Mouse (Mus musculus) midbrain, embryonic 11.5 days (tissue): ENCODE measurements around the gene Arid4b. TPM values are rescaled to one million over a fixed set of nuclear protein-coding genes. Genes with fewer than 3 reads are reported as not detected.
"Not testable (repeated sequence)": the region's sequence is repeated elsewhere in the genome, so short reads cannot be mapped to it uniquely, and the experiment has no call there.

Experiments used
- ATAC-seq: fragments of 200-750 bp; cut with Nextera tagmentation; 2 replicates; pipeline ENCODE4 v1.8.0; 2017; ENCODE audit warnings: moderate TSS enrichment, moderate library complexity; ENCODE audit not compliant: low FRiP score
- DNase-seq: peaks from one replicate; pipeline ENCODE4 v3.0.0; 2015; ENCODE audit warnings: low spot score; ENCODE audit errors: missing footprints
- H3K27ac ChIP-seq: fragments of 300-500 bp; sonication (generic); 2 replicates; pipeline ENCODE4 v1.5.1; 2014; ENCODE audit warnings: low read depth, low read length
- H3K27me3 ChIP-seq: fragments of 300-500 bp; sonication (generic); 2 replicates; pipeline ENCODE4 v1.6.1; 2014; ENCODE audit warnings: mild to moderate bottlenecking, low read length, moderate library complexity, mixed read lengths; ENCODE audit not compliant: control insufficient read depth, insufficient read depth
- H3K36me3 ChIP-seq: fragments of 300-500 bp; sonication (generic); 2 replicates; pipeline ENCODE4 v1.6.1; 2014; ENCODE audit warnings: mild to moderate bottlenecking, low read length, moderate library complexity, mixed read lengths; ENCODE audit not compliant: control insufficient read depth, insufficient read depth
- H3K4me1 ChIP-seq: fragments of 300-500 bp; sonication (generic); 2 replicates; pipeline ENCODE4 v1.6.1; 2014; ENCODE audit warnings: low read length; ENCODE audit not compliant: control insufficient read depth, insufficient read depth
- H3K4me2 ChIP-seq: fragments of 300-500 bp; sonication (generic); 2 replicates; pipeline ENCODE4 v1.6.1; 2014; ENCODE audit warnings: mild to moderate bottlenecking, moderate library complexity
- H3K4me3 ChIP-seq: fragments of 300-500 bp; sonication (generic); 2 replicates; pipeline ENCODE4 v1.5.1; 2014; ENCODE audit warnings: low read depth, low read length
- H3K9ac ChIP-seq: fragments of 300-500 bp; sonication (generic); 2 replicates; pipeline ENCODE4 v1.6.1; 2014; ENCODE audit warnings: low read length
- H3K9me3 ChIP-seq: fragments of 300-500 bp; sonication (generic); 2 replicates; pipeline ENCODE4 v1.6.1; 2016; ENCODE audit warnings: low read length; ENCODE audit not compliant: control insufficient read depth
- WGBS: fragments of 180-500 bp; shearing (Covaris S2); extraction: QIAGEN DNeasy Blood & Tissue Kit; methylation state at CpG from one replicate; pipeline ENCODE4 v1.1.7; 2014; 5-methylcytosine and 5-hydroxymethylcytosine counted together
- polyA plus RNA-seq: library from polyadenylated mRNA; unstranded; fragments of >200 nt; fragmentation: Nextera tagmentation; extraction: Ambion mirVana; gene quantifications from 2 replicates; pipeline ENCODE4 v1.2.1, GENCODE M21; 2014

Gene Arid4b
- polyA plus RNA-seq = 85.4 and 92.0 TPM in 2 replicates

DNA sequence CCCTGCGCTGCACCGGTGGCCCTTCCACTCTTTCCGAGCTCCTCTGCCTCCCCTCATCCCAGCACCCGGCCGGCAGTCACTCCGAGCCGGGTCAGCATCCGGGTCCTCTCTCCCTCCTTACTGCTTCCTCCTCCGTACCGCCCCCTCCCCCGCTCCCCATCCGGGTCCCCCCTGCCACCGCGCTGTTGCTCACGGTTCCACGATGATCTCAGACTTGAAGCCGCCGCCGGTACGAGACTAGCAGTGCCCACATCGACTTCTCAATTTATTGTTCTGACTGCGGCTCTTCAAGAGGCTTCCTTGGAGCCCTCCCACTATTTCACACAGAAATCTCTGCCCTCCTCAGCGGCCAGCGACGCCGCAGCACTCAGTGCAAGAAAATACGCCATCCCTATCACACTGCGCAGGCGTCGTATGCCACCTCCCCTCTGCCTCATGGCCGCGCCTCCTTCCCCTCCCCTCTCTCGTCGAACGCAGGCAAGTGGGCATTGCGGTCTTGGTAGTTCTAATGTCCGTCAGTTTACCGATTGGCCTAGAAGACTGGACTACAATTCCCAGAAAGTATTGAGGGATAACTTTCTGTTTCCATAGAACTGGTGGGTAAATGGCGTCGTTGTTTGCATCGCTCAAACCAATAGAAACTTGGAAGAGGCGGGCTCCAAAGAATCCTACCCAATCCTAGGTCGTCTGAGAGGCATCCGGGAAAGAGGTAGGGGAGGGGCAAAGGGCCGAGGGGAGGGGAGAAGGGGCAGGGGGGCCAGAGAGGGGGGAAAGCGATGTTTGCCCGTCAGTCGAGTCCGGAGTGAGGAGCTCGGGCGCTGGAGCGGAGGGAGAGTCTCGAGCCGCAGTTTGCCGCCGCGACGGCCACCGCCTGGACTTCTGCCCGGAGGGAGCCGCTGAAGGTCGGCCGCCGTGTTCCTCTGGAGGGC lies at the start of gene Arid4b, which contains the start of gene Ggps1:
Gene Arid4b, plus strand, starts transcription at position 220 of the 929 bp plus-strand sequence.
Gene Ggps1, minus strand, starts transcription at position 476 of the 929 bp plus-strand sequence.
- Histone ChIP-seq H3K27ac (peak within 1 kb of the TSS; percentile 92), H3K4me3 (peak within 1 kb of the TSS; percentile 99), H3K36me3 (no peaks in the 10 kb centered on the region), H3K27me3 (no peaks in the 10 kb centered on the region), H3K9ac (peak within 1 kb of the TSS; percentile 97), H3K4me2 (peak within 1 kb of the TSS; percentile 76), H3K4me1 (peaks cover 11% of the 10 kb centered on the region), H3K9me3 (no peaks in the 10 kb centered on the region)
- under 1% methylated on average over 64 of the region's 64 CpGs for WGBS
- DNase-seq (peak; percentile 99), ATAC-seq (peak; percentile 97)

DNA sequence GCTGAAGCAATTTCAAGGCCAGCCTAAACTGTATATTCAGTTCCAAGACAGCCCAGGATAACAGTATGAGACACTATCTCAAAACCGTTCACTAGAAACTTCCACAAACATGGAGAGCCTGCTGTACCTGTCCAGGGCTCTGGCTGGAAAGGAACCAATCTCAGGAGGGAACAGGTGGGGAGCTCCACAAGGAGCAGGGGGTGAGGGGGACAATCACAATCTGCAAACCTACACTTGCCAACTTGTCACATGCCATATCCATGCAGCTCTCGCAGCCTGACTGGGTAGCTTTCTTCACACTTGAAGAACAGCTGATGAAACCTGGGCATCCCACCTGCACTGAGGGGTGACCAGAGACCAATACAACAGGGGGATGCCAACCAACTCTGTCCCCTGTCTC lies 49.0 kb upstream of the Arid4b start:
- H3K36me3 ChIP-seq = no peaks in the 10 kb centered on the region; the same call in none of the 2 replicates

DNA sequence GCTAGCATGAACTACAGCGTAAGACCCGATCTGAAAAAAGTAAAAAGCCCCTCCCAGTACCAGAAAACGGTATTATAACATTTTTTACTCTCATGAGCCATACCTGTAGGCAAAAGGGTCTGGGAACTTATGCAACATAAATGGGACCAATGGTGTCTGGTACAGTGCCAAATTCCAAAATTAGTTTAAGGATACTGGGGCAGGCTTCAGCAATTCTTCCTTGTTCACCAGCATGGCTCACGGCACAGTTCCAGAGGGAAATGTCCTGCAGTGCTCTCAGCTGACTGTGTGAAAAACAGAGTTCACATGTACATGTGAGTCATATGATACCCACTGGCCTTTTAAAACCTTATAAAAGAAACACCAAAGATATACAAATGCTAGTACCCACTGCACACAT lies 48.5 kb upstream of the Arid4b start:
- H3K36me3 ChIP-seq = peaks cover 2% of the 10 kb centered on the region
- 93% methylated on average over 4 of the region's 4 CpGs for WGBS
- H3K4me2 ChIP-seq = no peak overlapping the region
- H3K4me1 ChIP-seq = no peaks in the 10 kb centered on the region
- H3K27me3 ChIP-seq = no peaks in the 10 kb centered on the region
- H3K27ac ChIP-seq = no peak overlapping the region
- ATAC-seq (no peak), DNase-seq (no peak)
- no peak overlapping the region for H3K4me3 ChIP-seq
- no peaks in the 10 kb centered on the region for H3K9me3 ChIP-seq
- no peak overlapping the region for H3K9ac ChIP-seq

More for the DNA sequence above, 49.0 kb upstream of the Arid4b start:
- H3K4me1 ChIP-seq = no peaks in the 10 kb centered on the region
- ATAC-seq (no peak), DNase-seq (no peak)
- 100% methylated on average over 2 of the region's 2 CpGs for WGBS
- no peaks in the 10 kb centered on the region for H3K27me3 ChIP-seq
- no peaks in the 10 kb centered on the region for H3K9me3 ChIP-seq
- no peak overlapping the region for H3K27ac ChIP-seq
- H3K4me3 ChIP-seq = no peak overlapping the region
- H3K9ac ChIP-seq = no peak overlapping the region
- H3K4me2 ChIP-seq = no peak overlapping the region

DNA sequence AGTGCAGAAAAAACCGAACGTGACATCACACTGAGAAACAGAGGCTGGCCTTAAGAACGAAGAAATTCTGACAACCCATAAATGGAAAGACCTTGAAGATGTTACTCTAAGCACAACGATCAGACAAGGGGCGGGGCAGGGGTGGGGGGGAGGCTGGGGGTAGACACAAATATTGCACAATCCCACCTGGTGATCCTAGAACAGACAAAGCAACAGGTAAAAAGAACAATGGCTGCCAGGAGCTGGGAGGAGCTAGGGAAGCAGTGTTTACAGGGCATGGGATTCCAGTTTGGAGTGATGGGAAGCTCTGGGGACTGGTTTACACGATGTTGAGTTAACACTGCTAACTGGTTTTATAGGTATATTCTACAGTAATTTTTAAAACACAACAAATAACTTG lies 47.4 kb upstream of the Arid4b start:
- Histone ChIP-seq H3K4me3 (no peak overlapping the region), H3K9me3 (no peaks in the 10 kb centered on the region), H3K4me2 (no peak overlapping the region), H3K4me1 (no peaks in the 10 kb centered on the region), H3K9ac (no peak overlapping the region), H3K36me3 (peaks cover 2% of the 10 kb centered on the region), H3K27ac (no peak overlapping the region), H3K27me3 (no peaks in the 10 kb centered on the region)
- no peak for ATAC-seq
- DNase-seq = no peak
- WGBS = 92% methylated on average over 6 of the region's 6 CpGs

DNA sequence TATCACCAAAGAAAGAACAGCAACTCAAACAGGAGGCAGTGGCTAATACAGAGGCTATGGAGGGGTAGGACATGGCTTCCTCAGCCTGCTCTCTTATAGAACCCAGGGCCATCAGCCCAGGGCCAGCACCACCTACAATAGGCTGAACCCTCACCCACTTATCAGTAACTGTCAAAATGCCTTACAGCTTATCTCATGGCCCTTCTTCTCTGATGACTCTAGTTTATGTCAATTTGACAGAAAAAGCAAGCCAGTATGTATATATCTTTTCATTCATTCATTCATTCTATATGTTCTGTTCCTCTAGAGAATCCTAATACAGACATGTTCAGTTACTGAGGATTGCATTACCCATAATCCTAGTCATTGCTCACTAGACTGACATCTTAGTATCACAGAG lies 44.7 kb upstream of the Arid4b start:
- Histone ChIP-seq H3K4me2 (no peak overlapping the region), H3K9ac (no peak overlapping the region), H3K27me3 (no peaks in the 10 kb centered on the region), H3K36me3 (peaks cover 2% of the 10 kb centered on the region; the same call in 1 of the 2 replicates), H3K27ac (no peak overlapping the region), H3K4me1 (no peaks in the 10 kb centered on the region), H3K4me3 (no peak overlapping the region), H3K9me3 (no peaks in the 10 kb centered on the region)
- DNase-seq (no peak), ATAC-seq (no peak)

DNA sequence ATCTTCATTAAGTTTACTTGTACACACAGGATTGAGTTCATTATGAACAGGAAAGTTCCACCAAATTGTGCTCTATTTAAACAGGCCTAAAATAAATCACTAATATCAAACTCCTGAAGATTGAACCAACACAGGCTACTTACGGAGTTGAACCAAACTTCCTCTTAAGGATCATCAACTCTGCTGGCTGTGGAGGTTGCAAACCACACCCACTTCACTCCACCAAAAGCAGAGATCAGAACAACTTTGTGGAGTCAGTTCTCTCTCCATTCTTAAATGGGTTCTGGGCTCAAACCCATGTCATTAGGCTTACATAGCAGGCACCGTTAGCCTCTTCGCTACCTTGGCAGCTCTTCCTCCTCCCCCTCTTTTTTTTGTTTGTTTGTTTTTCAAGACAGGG lies 44.2 kb upstream of the Arid4b start:
- Histone ChIP-seq H3K4me3 (no peak overlapping the region), H3K4me2 (no peak overlapping the region), H3K9ac (no peak overlapping the region), H3K27ac (no peak overlapping the region), H3K36me3 (peaks cover 2% of the 10 kb centered on the region; the same call in 1 of the 2 replicates), H3K4me1 (no peaks in the 10 kb centered on the region), H3K9me3 (no peaks in the 10 kb centered on the region), H3K27me3 (no peaks in the 10 kb centered on the region)
- DNase-seq (no peak), ATAC-seq (no peak)
- WGBS = 88% methylated on average over 3 of the region's 3 CpGs

DNA sequence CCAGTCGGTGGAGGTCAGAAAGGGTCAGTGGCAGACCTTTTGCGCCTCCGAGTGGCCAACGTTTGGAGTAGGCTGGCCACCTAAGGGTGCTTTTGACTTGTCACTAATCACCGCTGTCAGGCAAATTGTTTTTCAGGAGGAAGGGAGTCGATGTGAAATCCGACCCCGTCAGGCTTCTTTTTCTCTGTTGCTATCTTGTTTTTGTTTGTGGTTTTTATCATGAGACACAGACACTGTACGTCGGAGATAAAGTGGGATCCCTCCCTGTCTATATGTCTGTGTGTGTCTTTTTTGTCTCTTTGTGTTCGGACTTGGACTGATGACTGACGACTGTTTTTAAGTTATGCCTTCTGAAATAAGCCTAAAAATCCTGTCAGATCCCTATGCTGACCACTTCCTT lies 41.6 kb upstream of the Arid4b start:
- H3K27me3 ChIP-seq, H3K27ac ChIP-seq, H3K9me3 ChIP-seq, ATAC-seq, H3K36me3 ChIP-seq, H3K4me3 ChIP-seq, H3K4me1 ChIP-seq, DNase-seq, H3K9ac ChIP-seq, H3K4me2 ChIP-seq: not testable (repeated sequence)
- WGBS = 72% methylated on average over 9 of the region's 12 CpGs

DNA sequence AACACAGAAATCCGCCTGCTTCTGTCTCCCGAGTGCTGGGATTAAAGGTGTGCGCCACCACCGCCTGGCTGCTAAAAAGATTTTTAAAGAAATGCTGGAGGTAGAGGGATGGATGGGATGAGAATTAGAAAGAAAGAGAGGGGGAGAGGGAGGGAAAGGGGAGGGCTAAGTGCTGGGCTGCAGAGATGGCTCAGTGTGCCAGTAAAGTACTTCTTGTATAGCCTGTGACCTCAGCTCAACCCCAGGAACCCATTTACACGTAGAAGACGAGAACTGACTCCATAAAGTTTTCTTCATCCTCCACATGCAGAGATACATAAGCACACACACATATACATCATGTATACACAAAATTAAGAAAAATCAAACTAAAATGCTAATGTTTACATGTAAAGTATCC lies 37.5 kb upstream of the Arid4b start:
- DNase-seq (no peak), ATAC-seq (no peak)
- Histone ChIP-seq H3K36me3 (no peaks in the 10 kb centered on the region; the same call in 1 of the 2 replicates), H3K9ac (no peak overlapping the region), H3K27ac (no peak overlapping the region), H3K9me3 (no peaks in the 10 kb centered on the region), H3K27me3 (no peaks in the 10 kb centered on the region), H3K4me1 (no peaks in the 10 kb centered on the region), H3K4me2 (no peak overlapping the region), H3K4me3 (no peak overlapping the region)
- 95% methylated on average over 6 of the region's 6 CpGs for WGBS

DNA sequence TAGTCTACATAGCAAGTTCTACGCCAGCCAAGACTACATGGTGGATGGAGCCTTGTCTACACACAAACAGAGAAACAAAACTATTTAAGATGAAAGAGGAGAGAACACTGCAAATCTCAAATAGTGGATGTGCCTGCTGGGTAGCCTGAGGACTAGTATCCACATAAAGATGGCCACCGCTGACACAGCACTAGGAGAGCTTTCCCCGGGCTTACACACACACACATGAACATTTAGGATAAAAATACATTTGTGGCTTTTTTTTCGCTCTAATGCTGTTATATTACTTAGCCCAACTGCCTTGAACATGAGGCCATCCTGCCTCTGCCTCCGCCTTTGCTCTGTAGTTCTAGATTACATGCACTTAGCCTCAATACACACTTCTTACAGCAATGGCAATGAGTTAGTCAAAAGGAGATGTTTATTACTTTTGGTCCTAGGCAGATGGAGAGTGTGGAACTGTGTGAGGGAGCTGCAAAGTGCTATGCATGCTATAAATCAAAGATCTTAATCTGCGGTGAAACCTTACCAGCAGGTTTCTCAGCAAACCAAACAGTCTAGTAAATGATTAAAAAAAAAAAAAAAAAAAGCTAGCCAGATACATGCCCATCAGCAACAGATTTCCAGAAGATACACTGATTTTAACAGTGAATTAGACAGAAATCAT lies 36.7 kb upstream of the Arid4b start:
- no peaks in the 10 kb centered on the region for H3K9me3 ChIP-seq
- no peaks in the 10 kb centered on the region for H3K4me1 ChIP-seq
- DNase-seq (no peak), ATAC-seq (no peak)
- no peak overlapping the region for H3K9ac ChIP-seq
- no peak overlapping the region for H3K4me2 ChIP-seq
- WGBS = 92% methylated on average over 6 of the region's 6 CpGs
- H3K27me3 ChIP-seq = no peaks in the 10 kb centered on the region
- H3K36me3 ChIP-seq = no peaks in the 10 kb centered on the region; the same call in 1 of the 2 replicates
- H3K4me3 ChIP-seq = no peak overlapping the region
- H3K27ac ChIP-seq = no peak overlapping the region
